Mouse (Mus musculus): ENCODE data around the gene Vmn1r200. TPM values are rescaled to one million over a fixed set of nuclear protein-coding genes. Genes with fewer than 3 reads are reported as not detected.
"Not testable (repeated sequence)": the region's sequence is repeated elsewhere in the genome, so short reads cannot be mapped to it uniquely, and the experiment has no call there.

Vmn1r200 gene
- polyA plus RNA-seq (2017; shearing (Covaris generic)) = not detected

DNA sequence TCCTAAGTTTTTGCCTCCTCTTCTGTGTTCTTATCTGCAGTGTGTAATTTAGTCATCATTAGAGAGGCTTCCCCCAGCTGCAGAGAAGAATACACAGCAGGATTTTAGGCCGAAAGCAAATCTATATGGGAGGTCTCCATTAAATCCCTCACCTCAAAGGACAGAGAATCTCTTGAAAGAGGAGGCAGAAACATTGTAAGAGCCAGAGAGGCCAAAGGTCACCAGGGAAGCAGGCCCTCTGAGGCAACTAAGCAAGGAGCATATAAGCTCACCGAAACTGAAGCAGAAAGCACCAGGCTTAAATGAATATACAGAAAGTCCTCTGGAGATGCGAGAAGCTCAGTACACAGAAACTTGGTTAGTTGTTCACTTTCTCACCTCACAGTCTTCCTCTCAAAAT, at the start of gene Vmn1r200:
Vmn1r200 (plus strand) TSS at position 301 of the 400 bp plus-strand sequence.
- no peak for ATAC-seq

- no peak for ATAC-seq
These were observed 40.1 kb upstream of the Vmn1r200 start, which contains the start of gene Vmn1r198 for GRCm38 (mm10) chr13:22350064-22350463. Vmn1r198 (plus strand) TSS chr13:22350364.

DNA sequence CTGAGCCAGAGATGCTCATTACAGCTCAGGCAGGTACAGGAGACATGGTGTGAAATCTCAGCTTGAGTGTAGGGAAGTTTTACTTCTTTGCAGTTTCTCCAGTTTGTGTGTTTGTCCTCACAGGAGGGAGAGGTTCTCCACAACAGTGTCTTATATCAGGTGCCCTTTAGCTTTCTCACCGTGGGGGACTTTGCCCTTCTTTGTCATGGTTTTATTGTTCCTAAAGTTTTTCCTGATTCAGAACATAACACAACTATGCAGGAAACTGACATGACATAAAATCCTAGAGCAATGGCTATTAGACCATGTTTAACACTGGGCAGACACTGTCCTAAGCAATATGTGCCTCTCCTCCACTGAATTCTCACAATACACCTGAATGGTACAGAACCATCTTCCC, 39.4 kb upstream of the Vmn1r200 start:
- no peak for ATAC-seq

GRCm38 (mm10) chr13:22379518-22379917, 10.7 kb upstream of the Vmn1r200 start, which contains the start of gene Vmn1r199:
Vmn1r199 (plus strand) TSS chr13:22379818.
- no peak for ATAC-seq

GRCm38 (mm10) chr13:22381128-22381527, 9.0 kb upstream of the Vmn1r200 start:
- not testable (repeated sequence) for ATAC-seq

- ATAC-seq = no peak
These were observed 6.8 kb upstream of the Vmn1r200 start for GRCm38 (mm10) chr13:22383401-22383800.

GRCm38 (mm10) chr13:22387050-22387449, 3.1 kb upstream of the Vmn1r200 start:
- ATAC-seq = no peak

DNA sequence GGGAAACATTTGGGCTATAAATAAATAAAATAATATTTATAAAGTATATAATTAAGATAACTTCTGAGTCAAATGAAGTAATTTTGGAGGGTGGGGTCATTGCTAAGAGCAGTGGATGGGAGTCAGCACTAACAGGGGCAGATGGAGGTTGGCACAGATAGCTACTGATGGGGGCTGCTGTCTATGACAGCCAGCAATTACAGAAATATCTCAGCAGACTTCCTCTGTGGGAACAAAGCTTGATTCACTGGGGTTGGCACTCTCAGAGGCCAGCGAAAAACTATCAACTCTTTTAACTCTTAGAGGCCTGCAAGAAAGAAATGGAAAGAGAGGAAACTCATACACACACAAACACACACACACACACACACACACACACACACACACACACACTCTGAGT, 12.8 kb downstream of the Vmn1r200 start:
- ATAC-seq = no peak

Other genes with a start within 250 kb of the Vmn1r200 start
- gene Vmn1r191, start 206.4 kb upstream of the Vmn1r200 start, polyA plus RNA-seq (2017; shearing (Covaris generic)) = under 1 TPM in 1 of 3 experiments, not detected in 2; 0.13 TPM
- gene Vmn1r192, start 199.2 kb upstream of the Vmn1r200 start, polyA plus RNA-seq (2017; shearing (Covaris generic)) = not detected
- under 1 TPM in 1 of 3 experiments, not detected in 2; 0.13 TPM for gene Vmn1r193, start 167.2 kb upstream of the Vmn1r200 start, polyA plus RNA-seq (2017; shearing (Covaris generic))
- gene Vmn1r194, start 146.2 kb upstream of the Vmn1r200 start, polyA plus RNA-seq (2017; shearing (Covaris generic)) = not detected
- not detected for gene Vmn1r195, start 119.9 kb upstream of the Vmn1r200 start, polyA plus RNA-seq (2017; shearing (Covaris generic))
- gene Vmn1r196, start 100.5 kb upstream of the Vmn1r200 start, polyA plus RNA-seq (2017; shearing (Covaris generic)) = not detected
- gene Vmn1r197, start 65.8 kb upstream of the Vmn1r200 start, polyA plus RNA-seq (2017; shearing (Covaris generic)) = under 1 TPM in 1 of 3 experiments, not detected in 2; 0.08 TPM
- gene Vmn1r198, start 40.0 kb upstream of the Vmn1r200 start, polyA plus RNA-seq (2017; shearing (Covaris generic)) = not detected
- not detected for gene Vmn1r199, start 10.6 kb upstream of the Vmn1r200 start, polyA plus RNA-seq (2017; shearing (Covaris generic))
- gene Vmn1r201, start 81.5 kb downstream of the Vmn1r200 start, polyA plus RNA-seq (2017; shearing (Covaris generic)) = under 1 TPM in 1 of 3 experiments, not detected in 2; 0.07 TPM
- not detected for gene Vmn1r202, start 115.0 kb downstream of the Vmn1r200 start, polyA plus RNA-seq (2017; shearing (Covaris generic))
- under 1 TPM in 2 of 3 experiments, not detected in 1; 0.17 to 0.18 TPM for gene Vmn1r203, start 127.7 kb downstream of the Vmn1r200 start, polyA plus RNA-seq (2017; shearing (Covaris generic))
- gene Vmn1r204, start 162.8 kb downstream of the Vmn1r200 start, polyA plus RNA-seq (2017; shearing (Covaris generic)) = not detected
- gene Vmn1r205, start 202.6 kb downstream of the Vmn1r200 start, polyA plus RNA-seq (2017; shearing (Covaris generic)) = not detected
- gene Vmn1r206, start 233.9 kb downstream of the Vmn1r200 start, polyA plus RNA-seq (2017; shearing (Covaris generic)) = not detected